Mouse (Mus musculus): ENCODE data around the gene Ass1. TPM values are rescaled to one million over a fixed set of nuclear protein-coding genes. Genes with fewer than 3 reads are reported as not detected.

The Ass1 gene
- total RNA-seq, 2 experiments from 2014 or later, result 2.0 to 2.7 TPM

DNA sequence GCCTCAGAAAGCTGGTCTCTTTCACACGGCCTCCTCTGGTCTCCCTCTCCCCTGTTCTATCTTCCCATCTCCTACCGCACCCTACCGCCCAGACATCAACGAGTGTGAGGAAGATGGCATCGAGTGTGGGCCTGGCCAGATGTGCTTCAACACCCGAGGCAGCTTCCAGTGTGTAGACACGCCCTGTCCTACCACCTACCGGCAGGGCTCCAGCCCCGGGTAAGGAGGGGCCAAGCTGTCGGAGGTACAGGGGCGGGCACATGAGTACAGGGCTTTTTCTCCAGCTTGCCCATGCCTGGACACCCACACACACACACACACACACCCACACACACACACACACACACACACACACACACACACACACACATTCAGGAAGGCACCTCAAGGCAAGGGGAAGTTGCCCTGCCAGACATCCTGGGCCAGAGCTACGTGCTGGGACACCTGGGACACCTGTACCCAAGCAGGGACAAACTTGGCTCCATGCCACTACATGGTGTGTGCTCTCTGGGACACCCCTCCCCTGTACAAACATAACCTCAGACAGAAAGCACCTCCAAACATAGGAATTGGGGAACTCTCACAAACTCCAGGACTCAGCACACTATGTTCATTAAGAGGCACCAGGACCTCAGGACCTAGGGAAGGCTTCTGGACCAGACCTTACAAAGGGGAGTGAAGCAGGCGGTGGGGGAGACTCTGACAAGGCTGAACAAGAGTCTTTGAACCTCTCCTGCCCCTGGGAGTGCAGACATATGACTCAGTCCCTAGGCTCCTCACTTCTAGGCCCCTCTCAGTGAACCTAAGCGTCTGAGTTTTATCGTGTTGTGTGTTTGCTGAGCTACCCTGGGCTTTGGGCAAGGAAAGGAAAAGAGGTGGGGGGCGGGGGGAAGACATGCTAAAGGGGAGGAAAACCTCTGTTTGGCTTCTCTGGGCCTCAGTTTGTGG, 10.7 kb upstream of the Ass1 start:
- DNase-seq, result no peak

- DNase-seq, result no peak
Measured at GRCm38 (mm10) chr2:31460025-31460571, 9.9 kb upstream of the Ass1 start.

DNA sequence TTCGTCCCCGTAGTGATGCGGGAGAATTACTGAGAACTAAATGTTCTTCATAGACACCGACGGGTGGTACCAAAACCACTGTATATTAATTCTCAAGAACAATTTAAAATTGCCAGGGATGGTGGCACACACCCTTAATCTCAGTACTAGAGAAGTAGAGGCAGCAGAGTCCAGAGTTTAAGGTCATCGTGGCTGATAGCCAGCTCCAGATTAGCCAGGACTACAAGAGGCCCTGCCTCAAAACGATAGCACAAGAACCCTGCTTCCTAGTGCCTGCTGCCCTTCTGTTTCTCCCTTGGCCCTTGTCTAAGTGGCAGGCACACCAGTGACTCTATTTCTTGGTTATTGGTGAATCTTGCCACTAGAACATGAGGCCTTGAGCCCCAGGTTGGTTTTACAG, 9.1 kb upstream of the Ass1 start:
- no peak for DNase-seq

- DNase-seq, result no peak
Measured at GRCm38 (mm10) chr2:31462051-31462450, 8.0 kb upstream of the Ass1 start.

- no peak for DNase-seq
Measured at GRCm38 (mm10) chr2:31463253-31463652, 6.8 kb upstream of the Ass1 start.

- DNase-seq, result no peak
Measured at GRCm38 (mm10) chr2:31463696-31464528, 6.1 kb upstream of the Ass1 start.

GRCm38 (mm10) chr2:31464529-31464910, 5.5 kb upstream of the Ass1 start:
- DNase-seq, result no peak

- DNase-seq, result no peak
Measured at GRCm38 (mm10) chr2:31467457-31467856, 2.5 kb upstream of the Ass1 start.

DNA sequence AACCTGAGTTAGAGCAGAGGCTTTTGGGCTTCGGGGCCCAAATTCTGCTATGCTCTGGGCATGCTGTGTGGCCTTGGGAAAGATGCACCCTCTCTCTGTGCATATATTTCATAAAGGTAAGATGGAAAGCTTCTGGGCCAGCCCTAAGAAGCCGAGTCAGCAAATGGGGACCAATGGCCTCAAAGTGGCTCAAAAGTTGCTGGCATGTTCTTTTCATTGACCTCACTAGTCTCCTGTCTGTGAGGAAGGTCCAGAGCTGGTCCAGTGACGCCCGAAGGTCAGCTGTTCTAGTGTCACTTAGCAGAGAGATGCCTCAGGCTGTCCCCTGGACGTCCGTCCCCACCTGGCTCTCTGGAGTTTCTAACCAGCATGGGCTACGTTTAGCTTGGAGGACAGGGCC, 1.1 kb upstream of the Ass1 start:
- no peak for DNase-seq

DNA sequence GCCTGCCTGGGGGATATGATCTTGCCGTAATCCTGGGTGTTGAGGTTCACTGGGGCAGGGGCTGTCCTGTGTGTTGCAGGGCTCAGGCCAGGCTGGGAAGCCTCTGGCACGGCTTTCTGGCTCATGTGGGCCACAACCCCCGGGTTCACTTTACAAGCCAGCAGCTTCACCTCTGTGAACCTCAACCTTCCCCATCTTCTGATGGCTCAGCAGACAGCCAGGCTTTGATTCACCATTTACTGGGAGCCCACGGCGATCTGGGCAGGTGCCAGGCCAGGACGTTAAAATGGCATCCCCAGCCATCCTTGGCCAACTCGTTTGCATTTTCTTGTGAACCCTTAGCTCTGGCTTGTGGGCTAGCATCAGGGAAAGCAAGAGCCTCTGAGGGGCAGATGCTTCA, 527 bp upstream of the Ass1 start:
- DNase-seq, result no peak

GRCm38 (mm10) chr2:31470683-31471385, 827 bp downstream of the Ass1 start:
- DNase-seq, result no peak

- DNase-seq, result no peak
Measured at GRCm38 (mm10) chr2:31471611-31472010, 1.6 kb downstream of the Ass1 start.

- no peak for DNase-seq
Measured at GRCm38 (mm10) chr2:31472406-31473065, 2.5 kb downstream of the Ass1 start.

DNA sequence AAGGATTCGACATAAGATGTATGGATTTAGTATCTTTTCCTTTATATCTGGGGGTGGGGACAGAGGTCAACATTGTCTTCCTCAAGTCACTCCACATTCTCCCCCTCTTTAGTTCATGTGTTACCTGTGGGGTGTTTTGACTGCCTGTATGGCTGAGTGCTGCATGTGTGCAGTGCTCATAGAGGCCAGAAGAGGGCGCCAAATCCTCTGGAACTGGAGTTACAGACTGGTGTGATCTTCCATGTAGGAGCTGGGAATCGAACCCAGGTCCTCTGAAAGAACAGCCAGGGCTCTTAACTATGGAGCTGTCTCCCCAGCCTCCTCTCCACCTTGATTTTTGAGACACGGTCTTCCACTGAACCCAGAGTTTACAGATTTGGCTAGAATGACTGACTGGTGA, 3.9 kb downstream of the Ass1 start:
- no peak for DNase-seq

DNA sequence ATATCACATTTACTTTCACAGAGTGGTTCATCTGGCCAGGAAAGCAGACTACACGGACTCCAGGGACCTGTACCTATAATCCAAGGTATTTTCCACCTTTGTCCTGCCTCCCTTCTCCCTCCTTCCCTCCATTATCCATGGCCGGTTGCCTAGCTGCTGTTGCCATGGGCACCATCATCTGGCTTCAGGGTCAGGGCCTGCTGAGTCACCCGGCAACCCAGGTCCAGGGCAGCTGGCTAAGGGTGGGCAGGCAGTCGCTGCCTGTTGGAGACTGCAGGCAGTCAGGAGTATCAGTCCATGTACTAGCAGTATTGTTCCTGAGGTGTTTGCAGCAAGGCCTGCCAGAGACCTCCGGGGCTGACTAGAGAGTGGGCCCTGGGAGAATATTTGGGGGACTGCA, 4.7 kb downstream of the Ass1 start:
- DNase-seq, result no peak

DNA sequence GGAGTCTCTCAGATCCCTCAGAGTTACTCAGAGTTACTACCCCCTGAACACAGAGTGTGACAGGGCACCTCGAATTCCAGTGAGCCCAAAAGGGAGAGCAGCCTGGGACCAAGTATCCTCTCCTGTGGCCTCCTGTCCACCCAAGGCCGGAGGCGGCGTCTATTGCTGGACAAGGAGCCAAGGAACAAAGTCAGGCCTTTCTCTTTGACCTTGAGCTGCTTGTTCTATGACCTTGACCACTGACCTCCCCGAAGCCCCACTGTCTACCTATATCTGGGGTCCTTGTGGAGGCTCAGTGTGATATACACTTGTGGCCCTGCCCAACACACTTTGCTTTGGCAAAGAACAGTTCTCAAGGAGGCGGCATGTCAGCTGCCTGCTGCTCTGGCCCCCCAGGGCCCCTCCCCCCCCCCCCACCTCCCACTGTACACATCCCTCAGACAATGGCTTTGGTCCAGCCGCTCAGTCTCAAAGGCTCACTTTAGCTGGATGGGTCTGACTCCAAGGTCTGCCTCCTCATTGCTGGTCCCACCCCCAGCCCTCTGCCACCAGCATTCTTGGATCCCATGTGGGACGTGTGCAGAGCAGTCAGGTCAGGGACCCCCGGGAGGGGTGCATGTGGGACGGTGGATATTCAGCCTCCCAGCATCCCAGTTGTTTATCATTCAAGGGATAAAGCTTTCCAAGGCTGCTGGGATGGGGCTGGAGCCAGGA, 6.3 kb downstream of the Ass1 start:
- DNase-seq, result no peak

GRCm38 (mm10) chr2:31477234-31478161, 7.5 kb downstream of the Ass1 start:
- DNase-seq, result no peak

DNA sequence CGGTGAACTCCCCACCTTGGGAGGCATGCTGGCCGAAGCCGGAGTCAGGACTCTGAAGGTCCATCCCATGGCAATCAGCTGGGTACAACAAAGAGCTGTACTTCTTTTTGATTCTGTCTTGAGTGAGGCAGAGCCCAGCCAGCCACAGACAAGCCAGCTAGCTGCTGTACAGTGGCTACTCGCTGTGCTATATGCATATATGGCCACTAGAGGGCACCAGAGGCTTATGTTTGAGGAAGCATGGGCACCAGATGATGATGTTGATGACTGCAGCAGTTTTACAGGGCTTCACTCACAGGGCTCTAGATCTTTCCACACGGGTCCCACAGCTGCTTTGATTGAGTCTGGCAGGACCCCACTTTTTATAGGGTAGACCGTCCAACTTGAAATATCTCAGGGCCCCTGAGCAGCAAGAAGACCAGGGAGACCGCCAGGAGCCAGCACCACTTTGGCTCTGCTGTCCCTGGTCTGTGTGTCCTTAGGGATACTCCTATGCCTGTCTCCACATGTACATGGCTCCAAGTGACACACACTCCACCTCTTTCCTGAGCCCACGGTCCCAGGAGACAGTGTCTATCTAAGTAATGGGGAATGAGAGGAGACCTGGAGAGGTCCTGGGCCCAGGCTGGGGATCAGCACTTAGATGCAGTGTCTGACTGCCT, 13.0 kb downstream of the Ass1 start:
- DNase-seq, result peak; percentile 57

GRCm38 (mm10) chr2:31484187-31484586, 14.2 kb downstream of the Ass1 start:
- peak; percentile 47 for DNase-seq

Data from gastrocnemius, postnatal 25 days (tissue).